Mouse (Mus musculus) lung, postnatal 0 days (tissue): ENCODE data around the gene Ctcf. TPM values are rescaled to one million over a fixed set of nuclear protein-coding genes. Genes with fewer than 3 reads are reported as not detected.

Experiments
- ATAC-seq: fragments of 200-750 bp; cut with Nextera tagmentation; 2 replicates; pipeline ENCODE4 v1.8.0; 2017; ENCODE audit warnings: moderate library complexity
- DNase-seq: peaks from one replicate; pipeline ENCODE4 v3.0.0-alpha.2; 2016; ENCODE audit warnings: low spot score
- H3K27ac ChIP-seq: fragments of 300-500 bp; sonication (generic); 2 replicates; pipeline ENCODE4 v1.5.1; 2014; ENCODE audit warnings: antibody characterized with exemption, mild to moderate bottlenecking, low read length, mixed read lengths
- H3K27me3 ChIP-seq: fragments of 300-500 bp; sonication (generic); replicated peaks from 2 replicates; pipeline ENCODE4 v1.6.1; 2014; ENCODE audit warnings: low read length, mixed read lengths; ENCODE audit not compliant: insufficient read depth
- H3K36me3 ChIP-seq: fragments of 300-500 bp; sonication (generic); 2 replicates; pipeline ENCODE4 v1.6.1; 2014; ENCODE audit warnings: low read length, mixed read lengths; ENCODE audit not compliant: insufficient read depth
- H3K4me1 ChIP-seq: fragments of 300-500 bp; sonication (generic); 2 replicates; pipeline ENCODE4 v1.6.1; 2014; ENCODE audit warnings: antibody characterized with exemption, low read depth, low read length, mixed read lengths; ENCODE audit not compliant: insufficient read depth
- H3K4me2 ChIP-seq: fragments of 300-500 bp; sonication (generic); replicated peaks from 2 replicates; pipeline ENCODE4 v1.6.1; 2014; ENCODE audit warnings: low read depth, mild to moderate bottlenecking, low read length, moderate library complexity, mixed read lengths
- H3K4me3 ChIP-seq: fragments of 300-500 bp; sonication (generic); 2 replicates; pipeline ENCODE4 v1.5.1; 2014; ENCODE audit warnings: low read depth, low read length
- H3K9ac ChIP-seq: fragments of 300-500 bp; sonication (generic); replicated peaks from 2 replicates; pipeline ENCODE4 v1.6.1; 2014; ENCODE audit warnings: low read depth, mild to moderate bottlenecking
- H3K9me3 ChIP-seq: fragments of 300-500 bp; sonication (generic); 2 replicates; pipeline ENCODE4 v1.6.1; 2016; ENCODE audit warnings: low read length, mixed read lengths
- CTCF ChIP-seq: IDR thresholded peaks from 2 replicates; pipeline ENCODE4 v1.5.1; 2016; ENCODE audit warnings: antibody characterized with exemption, mild to moderate bottlenecking
- EP300 ChIP-seq: IDR thresholded peaks from 2 replicates; pipeline ENCODE4 v1.6.1; 2016; ENCODE audit warnings: antibody characterized with exemption, mild to moderate bottlenecking, control low read depth
- WGBS: fragments of 180-500 bp; shearing (Covaris S2); extraction: QIAGEN DNeasy Blood & Tissue Kit; methylation state at CpG from one replicate; pipeline ENCODE4 v1.1.7; 2014; 5-methylcytosine and 5-hydroxymethylcytosine counted together
- polyA plus RNA-seq: library from polyadenylated mRNA; unstranded; fragments of >200 nt; fragmentation: Nextera tagmentation; extraction: Ambion mirVana; gene quantifications from 2 replicates; pipeline ENCODE4 v1.2.1, GENCODE M21; 2015

Gene Ctcf
- polyA plus RNA-seq, 1 experiment from 2014 or later, result 73.6 TPM

DNA sequence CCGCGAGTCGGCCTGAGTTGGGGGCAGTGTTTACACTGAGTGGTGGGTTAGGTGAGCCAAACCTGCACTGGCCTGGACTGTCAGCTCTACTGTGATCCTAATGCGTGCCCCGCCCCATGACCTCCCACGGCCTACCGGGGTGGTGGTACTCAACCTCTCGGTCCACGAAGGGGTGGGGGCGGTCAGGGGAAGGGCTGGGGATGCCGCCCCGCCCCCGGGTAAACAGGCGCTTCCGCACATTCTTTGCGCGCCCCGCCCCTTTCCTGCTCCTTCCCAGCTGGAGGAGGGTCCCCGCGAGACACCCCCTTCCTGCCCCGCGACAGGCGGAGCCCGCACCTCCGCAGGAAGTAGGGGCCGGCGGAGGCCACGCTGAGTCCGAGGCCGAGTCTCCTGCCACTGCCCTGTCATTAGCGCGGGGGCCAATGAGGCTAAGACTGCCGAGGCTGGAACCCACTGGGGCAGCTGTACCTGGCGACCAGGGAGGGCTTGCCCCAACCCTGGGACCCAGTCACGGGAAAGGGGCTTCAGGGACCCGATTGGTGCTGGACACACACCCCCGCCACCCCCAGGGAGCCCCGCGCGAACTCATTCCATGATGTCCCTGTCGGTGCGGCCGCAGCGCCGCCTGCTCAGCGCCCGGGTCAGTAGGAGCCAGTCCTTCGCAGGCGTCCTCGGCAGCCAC, 22.4 kb upstream of the Ctcf start:
- Histone ChIP-seq H3K4me1 (peaks cover 8% of the 10 kb centered on the region), H3K4me2 (peak overlapping the region; percentile 92), H3K4me3 (peak overlapping the region; percentile 54), H3K9ac (peak overlapping the region; percentile 48), H3K27me3 (no peaks in the 10 kb centered on the region), H3K9me3 (no peaks in the 10 kb centered on the region), H3K27ac (peak overlapping the region; percentile 21; the same call in 1 of the 2 replicates), H3K36me3 (peaks cover 27% of the 10 kb centered on the region)
- WGBS, result under 1% methylated on average over 41 of the region's 50 CpGs
- ATAC-seq, result peak; percentile 90
- TF ChIP-seq EP300 (peak; percentile 77), CTCF (no peak)
- DNase-seq, result peak; percentile 87

DNA sequence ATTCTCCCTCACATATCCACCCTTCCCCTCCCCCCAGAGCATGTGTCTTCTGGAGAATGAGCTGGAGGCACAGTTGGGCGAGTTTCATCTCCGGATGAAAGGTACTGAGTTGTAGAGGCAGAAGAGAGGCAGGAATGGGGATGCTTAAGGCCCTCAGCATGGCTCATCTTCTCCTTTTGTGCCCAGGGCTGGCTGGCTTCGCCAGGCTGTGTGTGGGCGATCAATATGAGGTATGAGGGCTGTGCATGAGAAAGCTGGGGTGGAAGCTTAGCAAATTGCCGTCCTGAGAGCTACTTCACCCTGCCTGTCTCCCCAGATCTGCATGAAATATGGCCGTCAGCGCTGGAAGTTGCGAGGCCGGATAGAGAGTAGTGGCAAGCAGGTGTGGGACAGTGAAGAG, 20.4 kb upstream of the Ctcf start:
- peaks cover 8% of the 10 kb centered on the region for H3K4me1 ChIP-seq
- no peak overlapping the region for H3K4me3 ChIP-seq
- no peak overlapping the region for H3K9ac ChIP-seq
- no peak for ATAC-seq
- no peak for DNase-seq
- WGBS, result 94% methylated on average over 9 of the region's 9 CpGs
- peaks cover 35% of the 10 kb centered on the region for H3K36me3 ChIP-seq
- TF ChIP-seq EP300 (no peak), CTCF (no peak)
- H3K9me3 ChIP-seq, result no peaks in the 10 kb centered on the region
- no peak overlapping the region for H3K27ac ChIP-seq
- no peak overlapping the region for H3K4me2 ChIP-seq
- H3K27me3 ChIP-seq, result no peaks in the 10 kb centered on the region

DNA sequence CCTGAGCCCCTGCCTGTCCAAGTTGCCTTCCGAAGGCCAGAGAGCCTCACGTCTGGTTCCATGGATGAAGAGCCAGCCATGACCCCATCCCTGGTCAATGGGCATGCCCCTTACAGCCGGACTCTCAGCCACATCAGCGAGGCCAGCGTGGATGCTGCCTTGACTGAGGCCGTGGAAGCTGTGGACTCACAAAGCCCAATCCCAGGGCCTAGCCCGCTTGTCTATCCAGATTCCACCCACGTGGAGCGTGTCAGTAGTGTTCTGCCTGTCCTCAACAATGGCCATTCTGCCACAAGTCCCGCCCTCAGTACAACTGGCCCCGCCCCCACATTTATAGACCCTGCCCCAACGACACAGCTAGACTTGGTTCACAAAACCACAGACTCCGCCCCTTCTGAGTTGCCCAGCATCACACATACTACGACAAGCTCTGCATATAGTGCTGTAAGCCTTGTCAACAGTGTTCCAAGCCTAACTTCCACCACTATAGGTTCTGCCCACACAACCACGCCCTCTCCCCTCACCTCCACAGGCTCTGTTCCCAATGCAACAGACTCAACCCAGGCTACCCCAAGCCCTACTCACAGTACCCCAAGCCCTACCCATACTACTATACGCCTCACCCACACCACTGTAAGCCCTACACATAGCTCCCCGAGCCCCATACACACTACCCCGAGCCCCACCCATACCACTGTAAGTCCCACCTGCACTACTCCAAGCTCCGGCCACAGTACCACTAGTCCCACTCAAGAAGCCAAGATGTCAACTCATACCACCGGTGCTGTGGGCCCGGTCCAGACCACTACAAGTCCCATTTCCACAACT, 18.7 kb upstream of the Ctcf start:
- DNase-seq, result no peak
- WGBS, result 85% methylated on average over 21 of the region's 21 CpGs
- no peak overlapping the region for H3K9ac ChIP-seq
- H3K36me3 ChIP-seq, result peaks cover 44% of the 10 kb centered on the region
- H3K4me1 ChIP-seq, result peaks cover 9% of the 10 kb centered on the region
- no peaks in the 10 kb centered on the region for H3K9me3 ChIP-seq
- H3K4me3 ChIP-seq, result no peak overlapping the region
- H3K27ac ChIP-seq, result no peak overlapping the region
- no peak for ATAC-seq
- H3K4me2 ChIP-seq, result no peak overlapping the region
- TF ChIP-seq EP300 (no peak), CTCF (no peak)
- H3K27me3 ChIP-seq, result no peaks in the 10 kb centered on the region

DNA sequence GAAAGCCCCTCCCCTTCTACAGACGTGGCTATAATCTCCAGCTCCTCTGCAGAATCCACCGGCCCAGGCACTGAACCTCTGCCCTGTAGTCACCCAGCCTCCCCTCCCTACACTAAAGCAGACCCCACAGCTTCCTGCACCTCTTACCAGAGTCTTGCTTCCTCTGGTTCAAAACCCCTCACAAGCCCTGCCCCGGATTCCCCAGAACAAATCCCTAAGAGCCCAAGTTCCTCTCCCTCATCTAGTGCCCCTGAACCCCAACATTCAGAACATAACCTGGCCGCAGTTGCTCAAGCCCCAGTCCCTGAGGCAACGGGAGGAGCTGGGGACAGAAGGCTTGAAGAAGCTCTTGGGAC, 18.1 kb upstream of the Ctcf start:
- 95% methylated on average over 5 of the region's 5 CpGs for WGBS
- Histone ChIP-seq H3K27me3 (no peaks in the 10 kb centered on the region), H3K27ac (no peak overlapping the region), H3K4me3 (no peak overlapping the region), H3K36me3 (peaks cover 44% of the 10 kb centered on the region), H3K4me2 (no peak overlapping the region), H3K9ac (no peak overlapping the region), H3K4me1 (peaks cover 10% of the 10 kb centered on the region; the same call in 1 of the 2 replicates), H3K9me3 (no peaks in the 10 kb centered on the region)
- ATAC-seq (no peak), DNase-seq (no peak)
- no peak for TF ChIP-seq CTCF
- no peak for TF ChIP-seq EP300

DNA sequence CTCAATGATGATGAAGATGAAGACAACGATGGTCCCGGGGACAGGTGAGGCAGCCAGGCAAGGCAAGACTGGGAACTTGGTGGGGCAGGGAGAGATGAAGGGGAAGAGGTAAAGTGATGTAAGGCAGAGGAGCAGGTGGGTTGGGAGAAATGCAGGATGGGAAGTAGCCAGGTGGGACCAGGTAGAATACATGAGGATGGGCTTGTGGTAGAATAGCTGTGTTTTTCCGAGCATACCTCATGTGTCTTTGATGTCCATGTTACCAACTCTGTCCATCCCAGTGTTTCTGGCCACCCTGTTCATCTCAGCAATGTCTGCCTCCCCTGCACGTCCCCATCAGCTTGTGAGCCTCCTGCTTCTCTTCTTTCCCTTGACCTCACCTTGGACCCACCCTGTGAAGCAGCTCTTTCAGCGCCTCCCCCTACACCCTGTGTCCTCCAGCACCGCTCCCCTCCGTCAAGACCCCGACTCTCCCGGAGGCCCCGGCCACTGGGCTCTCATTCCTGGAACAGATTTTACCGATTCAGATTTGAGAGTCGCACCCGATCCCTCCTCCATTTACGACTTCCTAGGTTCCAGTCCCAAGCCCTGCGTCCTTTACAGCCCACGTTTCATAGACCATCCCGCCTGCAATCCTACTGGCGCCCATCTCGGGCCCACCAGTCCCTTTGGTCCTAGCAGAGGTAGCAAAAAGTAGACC, 17.3 kb upstream of the Ctcf start:
- Histone ChIP-seq H3K4me3 (no peak overlapping the region), H3K9ac (no peak overlapping the region), H3K9me3 (no peaks in the 10 kb centered on the region), H3K36me3 (peaks cover 44% of the 10 kb centered on the region), H3K4me2 (no peak overlapping the region), H3K27me3 (no peaks in the 10 kb centered on the region), H3K4me1 (peaks cover 10% of the 10 kb centered on the region; the same call in 1 of the 2 replicates), H3K27ac (no peak overlapping the region)
- 93% methylated on average over 19 of the region's 19 CpGs for WGBS
- no peak for TF ChIP-seq EP300
- no peak for TF ChIP-seq CTCF
- no peak for DNase-seq
- ATAC-seq, result no peak

DNA sequence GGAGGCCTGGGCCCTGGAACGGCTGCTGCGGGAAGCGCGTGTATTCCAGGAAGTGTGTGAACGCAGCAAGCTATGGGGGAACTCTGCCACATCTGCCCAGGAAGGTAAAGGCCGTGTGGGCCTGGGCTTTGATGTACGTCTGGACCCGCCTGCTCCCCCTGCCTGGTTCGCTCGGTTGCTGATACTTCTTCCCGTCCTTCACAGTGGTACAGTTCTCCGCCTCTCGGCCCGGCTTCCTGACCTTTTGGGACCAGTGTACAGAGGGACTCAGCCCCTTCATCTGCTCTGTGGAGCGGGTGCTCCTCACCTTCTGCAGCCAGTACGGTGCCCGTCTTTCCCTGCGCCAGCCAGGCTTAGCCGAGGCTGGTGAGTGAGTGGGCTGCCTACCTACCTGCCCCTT, 16.2 kb upstream of the Ctcf start:
- no peaks in the 10 kb centered on the region for H3K27me3 ChIP-seq
- no peak for DNase-seq
- H3K4me2 ChIP-seq, result no peak overlapping the region
- WGBS, result 82% methylated on average over 19 of the region's 19 CpGs
- H3K4me1 ChIP-seq, result peaks cover 7% of the 10 kb centered on the region; the same call in 1 of the 2 replicates
- H3K36me3 ChIP-seq, result peaks cover 44% of the 10 kb centered on the region
- no peak for ATAC-seq
- no peaks in the 10 kb centered on the region for H3K9me3 ChIP-seq
- TF ChIP-seq EP300 (no peak), CTCF (no peak)
- no peak overlapping the region for H3K4me3 ChIP-seq
- H3K27ac ChIP-seq, result no peak overlapping the region
- H3K9ac ChIP-seq, result no peak overlapping the region
